Mouse (Mus musculus) neural tube, embryonic 11.5 days (tissue): ENCODE measurements around the gene Mcat. TPM values are rescaled to one million over a fixed set of nuclear protein-coding genes. Genes with fewer than 3 reads are reported as not detected.

Experiments
- microRNA-seq: library from miRNA; unstranded; fragments of <30 nt; microRNA quantifications from one replicate; pipeline ENCODE4, GENCODE M21; 2016
- polyA plus RNA-seq: library from polyadenylated mRNA; unstranded; fragments of >200 nt; fragmentation: Nextera tagmentation; extraction: Ambion mirVana; gene quantifications from 2 replicates; pipeline ENCODE4 v1.2.1, GENCODE M21; 2014

Mcat gene
- polyA plus RNA-seq, 1 experiment from 2014 or later, result 43.8 TPM

Small RNA genes within 50 kb of the gene (microRNA-seq; reads per million reads assigned to microRNA genes)
- not detected for gene Gm24575

Other genes starting within 250 kb of the Mcat start
- 37.1 and 39.7 TPM in 2 replicates for gene Arfgap3, start 213.5 kb downstream of the Mcat start, polyA plus RNA-seq
- gene Pacsin2, start 99.2 kb downstream of the Mcat start, polyA plus RNA-seq, result 43.1 and 46.2 TPM in 2 replicates
- 33.9 and 38.1 TPM in 2 replicates for gene Ttll1, start 52.9 kb downstream of the Mcat start, polyA plus RNA-seq
- 2.1 and 2.4 TPM in 2 replicates for gene Bik, start 36.9 kb downstream of the Mcat start, polyA plus RNA-seq
- gene Tspo, start 195 bp downstream of the Mcat start, polyA plus RNA-seq, result 21.0 and 26.0 TPM in 2 replicates
- 48.0 and 50.9 TPM in 2 replicates for gene Ttll12, start 31.4 kb upstream of the Mcat start, polyA plus RNA-seq
- gene Scube1, start 161.2 kb upstream of the Mcat start, polyA plus RNA-seq, result 32.1 and 32.9 TPM in 2 replicates
- gene Mpped1, start 215.7 kb upstream of the Mcat start, polyA plus RNA-seq, result 5.1 and 5.3 TPM in 2 replicates